Mouse (Mus musculus) C2C12 (cell line): ENCODE measurements at regions not wholly inside any gene's neighbourhood (a gene's known extent, or its start where the extent isn't known, plus 50 kb on each side); places are given as distances from the start of the nearest gene placed in this dataset.

ENCODE experiments used
- CEBPB ChIP-seq: IDR thresholded peaks from one replicate; pipeline ENCODE4 v1.6.1; 2011; ENCODE audit warnings: low read depth, mild to moderate bottlenecking, control low read depth, moderate library complexity
- CTCF ChIP-seq: IDR thresholded peaks from one replicate; pipeline ENCODE4 v1.5.1; 2011; ENCODE audit not compliant: control insufficient read depth, insufficient read depth, insufficient read length
- MAX ChIP-seq: IDR thresholded peaks from one replicate; pipeline ENCODE4 v1.6.1; 2011; ENCODE audit warnings: mild to moderate bottlenecking, control low read depth
- MYOD1 ChIP-seq: IDR thresholded peaks from one replicate; pipeline ENCODE4 v1.6.1; 2011; ENCODE audit warnings: low read depth; ENCODE audit not compliant: control insufficient read depth, insufficient read length
- MYOG ChIP-seq: IDR thresholded peaks from one replicate; pipeline ENCODE4 v1.6.1; 2011; ENCODE audit not compliant: control insufficient read depth, insufficient read length; ENCODE audit errors: extremely low read depth

DNA sequence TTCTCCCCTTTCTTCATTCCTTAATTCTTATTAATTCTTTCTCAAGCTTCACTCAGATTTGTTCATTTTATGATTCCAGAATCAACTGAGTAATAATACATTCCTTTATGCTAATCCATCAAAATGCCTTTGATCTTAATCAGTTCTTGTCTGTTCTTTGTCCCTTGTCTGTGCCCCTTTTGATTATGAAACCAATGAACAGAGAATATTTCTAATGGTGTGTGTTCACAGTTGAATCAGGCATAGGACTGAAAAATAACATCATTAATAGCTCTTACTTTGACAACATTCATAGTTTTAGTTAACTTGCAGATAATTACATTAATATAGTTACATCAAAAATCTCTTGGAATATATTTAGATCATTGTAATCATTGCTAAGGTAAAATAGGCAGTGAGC is 114.5 kb downstream of the Gm9733 start:
- TF ChIP-seq MYOD1 (no peak), CTCF (no peak), MAX (no peak), MYOG (no peak), CEBPB (no peak)
